9 mouse cellular contexts compared by ENCODE assay signal in the genomic region with DNA sequence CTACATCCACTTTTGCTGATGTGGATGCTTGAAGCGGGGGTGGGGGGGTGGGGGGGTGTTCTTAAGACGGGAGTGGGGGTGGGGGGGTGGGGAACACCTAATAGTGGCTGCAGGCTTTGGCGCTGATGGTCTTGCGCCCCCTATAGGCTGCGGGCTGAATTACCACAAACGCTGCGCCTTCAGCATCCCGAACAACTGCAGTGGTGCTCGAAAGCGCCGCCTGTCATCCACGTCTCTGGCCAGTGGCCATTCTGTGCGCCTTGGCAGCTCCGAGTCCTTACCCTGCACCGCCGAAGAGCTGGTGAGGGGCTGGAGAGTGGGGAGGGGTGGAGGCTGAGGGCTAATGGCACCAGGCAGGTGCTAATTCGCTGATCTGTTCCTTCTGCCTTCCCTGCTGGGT. TPM values are rescaled to one million over a fixed set of nuclear protein-coding genes. Genes with fewer than 3 reads are reported as not detected.
DNase-seq lines count a peak whose midpoint lies in the region; ATAC-seq and TF ChIP-seq lines count a peak whose summit lies in the region.
"Had no signal": no experiment of that assay in that cellular context is flagged by ENCODE, and none has a peak within 500 bp of the region (broad histone marks: within the 10 kb centered on the region; RNA-seq: fewer than 3 reads in every experiment).

No protein-coding gene starts in this region.

- H3K4me3 ChIP-seq in gastrocnemius, adult 2 months, result no peak overlapping the region
- H3K4me3 ChIP-seq in bone marrow, adult 2 months (replicated peaks; ENCODE audit: control insufficient read depth, low read depth, low read length), result no peak overlapping the region
- H3K4me3 ChIP-seq in forebrain, embryonic 15.5 days, result no peak overlapping the region

- H3K4me2 ChIP-seq in forebrain, embryonic 15.5 days (replicated peaks), result no peak overlapping the region

- no peaks in the 10 kb centered on the region for H3K9me3 ChIP-seq in forebrain, embryonic 15.5 days

- peak; percentile 74 for DNase-seq in gastrocnemius, adult 2 months
- DNase-seq in gastrocnemius, adult 8-10 months (ENCODE audit: low spot score in 2 of 2), result no peak
- DNase-seq in A20 (ENCODE audit: low read depth, low spot score) (peak; percentile 52), MN1 (ENCODE audit: low spot score) (no peak)
- DNase-seq in layer of hippocampus, postnatal 14 days (ENCODE audit: low spot score in 2 of 2), result peak; percentile 75 to 76
- peak; percentile 19 to 51 for DNase-seq in natural killer cell, adult 2 months (ENCODE audit: low spot score in 2 of 2)

- TF ChIP-seq POLR2A in bone marrow, adult 2 months (IDR thresholded peaks at IDR 0.05; ENCODE audit: borderline replicate concordance, control insufficient read depth, low read depth, low read length), result no peak

- H3K27me3 ChIP-seq in forebrain, embryonic 15.5 days, result no peaks in the 10 kb centered on the region

- WGBS in bone marrow, adult 2 months, result 64% methylated on average over 17 of the region's 17 CpGs
- 15% methylated on average over 17 of the region's 17 CpGs for WGBS in forebrain, embryonic 15.5 days

- H3K9ac ChIP-seq in forebrain, embryonic 15.5 days (replicated peaks), result no peak overlapping the region

- 0 out of 2 replicates have a peak, but pooled peaks have one; percentile 14 for ATAC-seq in forebrain, embryonic 15.5 days (replicated peaks)

- TF ChIP-seq CTCF in gastrocnemius, adult 2 months (IDR thresholded peaks at IDR 0.05), result peak; percentile 78
- TF ChIP-seq CTCF in bone marrow, adult 2 months (IDR thresholded peaks at IDR 0.05; ENCODE audit: control insufficient read depth, insufficient read depth, low read length), result peak; percentile 63

- H3K27ac ChIP-seq in gastrocnemius, adult 2 months, result no peak overlapping the region
- H3K27ac ChIP-seq in bone marrow, adult 2 months (ENCODE audit: control insufficient read depth, insufficient read depth, low read depth, low read length, poor library complexity), result no peak overlapping the region
- no peak overlapping the region for H3K27ac ChIP-seq in forebrain, embryonic 15.5 days (replicated peaks)
- H3K27ac ChIP-seq: macrophage had no signal

- no peaks in the 10 kb centered on the region for H3K4me1 ChIP-seq in bone marrow, adult 2 months (ENCODE audit: control insufficient read depth, insufficient read depth, low read length)
- H3K4me1 ChIP-seq in forebrain, embryonic 15.5 days, result peaks cover 24% of the 10 kb centered on the region

- H3K36me3 ChIP-seq in forebrain, embryonic 15.5 days, result peaks cover 18% of the 10 kb centered on the region; the same call in 1 of the 2 replicates

- intact Hi-C loops in gastrocnemius, adult 2 months (cut with DNase I), result no loop called here

RNA-seq across cellular contexts. Expression of a gene that starts 5.9 kb away (rescaled TPM):
- 1 to 10 TPM; 3.9 to 8.2 TPM for total RNA-seq in gastrocnemius, adult 2 months (2021)
- 1 to 10 TPM; 2.5 to 4.1 (median 3.4) TPM for total RNA-seq in gastrocnemius, adult 8-10 months (2022)
- polyA plus RNA-seq in bone marrow, adult 2 months (2011; ENCODE audit: insufficient read depth, insufficient read length, low replicate concordance, missing spikeins), result 22.7 and 34.2 TPM in 2 replicates
- 7.0 and 8.0 TPM in 2 replicates for polyA plus RNA-seq in forebrain, embryonic 15.5 days (2015; fragmentation: Nextera tagmentation; extraction: Ambion mirVana)
- 1 to 10 TPM; 6.8 to 9.1 TPM for total RNA-seq in layer of hippocampus, postnatal 14 days (2021)

RNA-seq across cellular contexts. Expression of a gene that starts 26.5 kb away (rescaled TPM):
- 1 to 10 TPM in 1 of 2 experiments, under 1 TPM in 1; 0.99 to 1.7 TPM for total RNA-seq in gastrocnemius, adult 2 months (2021)
- 1 to 10 TPM in 2 of 4 experiments, under 1 TPM in 2; 0.87 to 1.4 (median 1.1) TPM for total RNA-seq in gastrocnemius, adult 8-10 months (2022)
- polyA plus RNA-seq in bone marrow, adult 2 months (2011; ENCODE audit: insufficient read depth, insufficient read length, low replicate concordance, missing spikeins), result 0.54 and 1.7 TPM in 2 replicates
- polyA plus RNA-seq in forebrain, embryonic 15.5 days (2015; fragmentation: Nextera tagmentation; extraction: Ambion mirVana), result 3.3 and 3.4 TPM in 2 replicates
- total RNA-seq in layer of hippocampus, postnatal 14 days (2021), result 100 to 1,000 TPM; 115 to 120 TPM

RNA-seq across cellular contexts. Expression of a gene that starts 32.0 kb away (rescaled TPM):
- 10 to 100 TPM; 51.2 to 58.3 TPM for total RNA-seq in gastrocnemius, adult 2 months (2021)
- total RNA-seq in gastrocnemius, adult 8-10 months (2022), result 10 to 100 TPM; 55.5 to 67.9 (median 62.9) TPM
- polyA plus RNA-seq in bone marrow, adult 2 months (2011; ENCODE audit: insufficient read depth, insufficient read length, low replicate concordance, missing spikeins), result 4.7 and 7.2 TPM in 2 replicates
- 28.2 and 29.0 TPM in 2 replicates for polyA plus RNA-seq in forebrain, embryonic 15.5 days (2015; fragmentation: Nextera tagmentation; extraction: Ambion mirVana)
- total RNA-seq in layer of hippocampus, postnatal 14 days (2021), result 10 to 100 TPM; 45.9 to 46.2 TPM

RNA-seq across cellular contexts. Expression of a gene that starts 32.9 kb away (rescaled TPM):
- 10 to 100 TPM; 16.2 to 16.6 TPM for total RNA-seq in gastrocnemius, adult 2 months (2021)
- total RNA-seq in gastrocnemius, adult 8-10 months (2022), result 10 to 100 TPM; 11.0 to 15.6 (median 14.0) TPM
- polyA plus RNA-seq in bone marrow, adult 2 months (2011; ENCODE audit: insufficient read depth, insufficient read length, low replicate concordance, missing spikeins), result 41.2 and 92.7 TPM in 2 replicates
- 185 and 193 TPM in 2 replicates for polyA plus RNA-seq in forebrain, embryonic 15.5 days (2015; fragmentation: Nextera tagmentation; extraction: Ambion mirVana)
- total RNA-seq in layer of hippocampus, postnatal 14 days (2021), result 100 to 1,000 TPM; 279 to 300 TPM

RNA-seq across cellular contexts. Expression of a gene that starts 43.0 kb away (rescaled TPM):
- not detected for total RNA-seq in gastrocnemius, adult 2 months (2021)
- under 1 TPM in 1 of 4 experiments, not detected in 3; 0.36 TPM for total RNA-seq in gastrocnemius, adult 8-10 months (2022)
- not detected in 2 replicates for polyA plus RNA-seq in bone marrow, adult 2 months (2011; ENCODE audit: insufficient read depth, insufficient read length, low replicate concordance, missing spikeins)
- 4.4 TPM in 2 replicates for polyA plus RNA-seq in forebrain, embryonic 15.5 days (2015; fragmentation: Nextera tagmentation; extraction: Ambion mirVana)
- 1 to 10 TPM; 1.5 to 1.9 TPM for total RNA-seq in layer of hippocampus, postnatal 14 days (2021)
- polyA plus RNA-seq: macrophage had no signal

Comparison
In these comparisons a context has a peak if more than half of its experiments do, and no peak if none do; other contexts are left out.
1. DNase-seq: peak in gastrocnemius, adult 2 months (single experiment), A20 (single experiment), layer of hippocampus, postnatal 14 days (2 of 2) and natural killer cell, adult 2 months (2 of 2); none in gastrocnemius, adult 8-10 months (0 of 2) and MN1 (single experiment).
2. RNA of a gene that starts 26.5 kb away (total RNA-seq): 115 to 120 TPM in layer of hippocampus, postnatal 14 days; 0.99 to 1.7 TPM in gastrocnemius, adult 2 months and 0.87 to 1.4 TPM in gastrocnemius, adult 8-10 months; every median in the first group is over 10 times any median in the second.